Mouse (Mus musculus) kidney, postnatal 10 days (tissue): ENCODE data around the gene Eppin.

Experiments used
- DNase-seq: peaks from one replicate; pipeline ENCODE4 v3.0.0; 2021; ENCODE audit warnings: mixed read lengths

Gene Eppin

GRCm38 (mm10) chr2:164558991-164559645 lies 34.3 kb downstream of the Eppin start:
- no peak for DNase-seq

- DNase-seq = no peak
These were observed 35.0 kb downstream of the Eppin start for GRCm38 (mm10) chr2:164558426-164558825.

GRCm38 (mm10) chr2:164551502-164551901 lies 41.9 kb downstream of the Eppin start:
- DNase-seq = no peak

GRCm38 (mm10) chr2:164550895-164551269 lies 42.5 kb downstream of the Eppin start:
- no peak for DNase-seq

- DNase-seq = no peak
These were observed 43.2 kb downstream of the Eppin start for GRCm38 (mm10) chr2:164549963-164550894.

GRCm38 (mm10) chr2:164549338-164549737 lies 44.1 kb downstream of the Eppin start:
- DNase-seq = no peak

- DNase-seq = no peak
These were observed 48.8 kb downstream of the Eppin start for GRCm38 (mm10) chr2:164544454-164545097.

GRCm38 (mm10) chr2:164543745-164544144 lies 49.6 kb downstream of the Eppin start:
- DNase-seq = peak; percentile 32

- DNase-seq = no peak
These were observed 50.8 kb downstream of the Eppin start for GRCm38 (mm10) chr2:164542598-164542997.

GRCm38 (mm10) chr2:164542132-164542531 lies 51.3 kb downstream of the Eppin start:
- DNase-seq = no peak

- DNase-seq = no peak
These were observed 52.6 kb downstream of the Eppin start for GRCm38 (mm10) chr2:164540652-164541427.
